Mouse (Mus musculus) heart, embryonic 13.5 days (tissue): Measurements from ENCODE around the gene Nipsnap3b. TPM values are rescaled to one million over a fixed set of nuclear protein-coding genes. Genes with fewer than 3 reads are reported as not detected.

ENCODE experiments used
- ATAC-seq: fragments of 200-750 bp; cut with Nextera tagmentation; 2 replicates; pipeline ENCODE4 v1.8.0; 2017; ENCODE audit warnings: moderate TSS enrichment; ENCODE audit not compliant: insufficient number of reproducible peaks, low FRiP score, low TSS enrichment; ENCODE audit errors: extremely low read depth
- H3K27ac ChIP-seq: fragments of 300-500 bp; sonication (generic); replicated peaks from 2 replicates; pipeline ENCODE4 v1.5.1; 2015; ENCODE audit warnings: moderate library complexity, mild to moderate bottlenecking, inconsistent platforms
- H3K27me3 ChIP-seq: fragments of 300-500 bp; sonication (generic); replicated peaks from 2 replicates; pipeline ENCODE4 v1.6.1; 2015; ENCODE audit warnings: mild to moderate bottlenecking, inconsistent platforms
- H3K36me3 ChIP-seq: fragments of 300-500 bp; sonication (generic); 2 replicates; pipeline ENCODE4 v1.6.1; 2015; ENCODE audit warnings: mild to moderate bottlenecking, inconsistent platforms
- H3K4me1 ChIP-seq: fragments of 300-500 bp; sonication (generic); 2 replicates; pipeline ENCODE4 v1.6.1; 2015; ENCODE audit warnings: inconsistent platforms
- H3K4me2 ChIP-seq: fragments of 300-500 bp; sonication (generic); 2 replicates; pipeline ENCODE4 v1.6.1; 2015; ENCODE audit warnings: inconsistent platforms, mild to moderate bottlenecking, moderate library complexity
- H3K4me3 ChIP-seq: fragments of 300-500 bp; sonication (generic); 2 replicates; pipeline ENCODE4 v1.5.1; 2015; ENCODE audit warnings: moderate library complexity, mild to moderate bottlenecking, inconsistent platforms
- H3K9ac ChIP-seq: fragments of 300-500 bp; sonication (generic); 2 replicates; pipeline ENCODE4 v1.6.1; 2015; ENCODE audit warnings: inconsistent platforms, mild to moderate bottlenecking, moderate library complexity
- H3K9me3 ChIP-seq: fragments of 300-500 bp; sonication (generic); 2 replicates; pipeline ENCODE4 v1.6.1; 2016; ENCODE audit warnings: inconsistent platforms
- WGBS: fragments of 180-500 bp; shearing (Covaris S2); methylation state at CpG from one replicate; pipeline ENCODE4 v1.1.7; 2015; ENCODE audit warnings: mixed read lengths; 5-methylcytosine and 5-hydroxymethylcytosine counted together
- polyA plus RNA-seq: library from polyadenylated mRNA; unstranded; fragments of >200 nt; fragmentation: Nextera tagmentation; extraction: Ambion mirVana; gene quantifications from 2 replicates; pipeline ENCODE4 v1.2.1, GENCODE M21; 2015

The Nipsnap3b gene
- polyA plus RNA-seq: 78.3 and 81.8 TPM in 2 replicates

DNA sequence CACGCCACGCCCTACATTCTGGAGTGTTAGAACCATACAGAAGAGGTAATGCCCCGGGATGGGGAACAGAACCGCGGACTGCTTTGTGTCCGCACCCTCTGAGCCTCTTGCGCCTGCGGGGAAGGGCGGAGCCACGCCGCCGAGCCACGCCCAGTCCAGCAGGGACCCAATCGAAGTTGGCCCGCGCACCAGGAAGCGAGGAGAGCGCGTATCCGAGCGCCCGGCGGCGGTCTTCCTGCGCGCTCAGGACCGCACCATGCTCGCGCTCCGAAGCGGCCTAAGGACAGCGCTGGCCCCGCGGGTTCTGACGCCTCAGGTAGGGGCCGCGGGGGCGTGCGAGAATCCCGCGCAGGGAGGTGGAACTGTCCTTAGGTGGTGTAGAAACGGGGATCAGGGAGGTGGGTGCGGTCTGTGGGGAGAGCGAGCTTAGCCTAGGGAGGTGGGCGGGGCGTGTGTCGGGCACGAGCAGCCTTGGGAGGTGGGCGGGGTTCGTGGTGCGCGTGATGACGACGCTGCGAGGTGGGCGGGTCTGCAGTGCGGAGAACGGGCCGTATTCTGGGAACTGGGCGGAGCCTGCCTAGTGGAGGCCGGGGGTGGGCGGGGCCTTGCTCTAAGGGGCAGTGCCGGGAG is at the start of gene Nipsnap3b:
Gene Nipsnap3b, plus strand, starts transcription at position 149 of the 630 bp plus-strand sequence.
- peak within 1 kb of the TSS; percentile 85 for H3K4me3 ChIP-seq
- peaks cover 24% of the 10 kb centered on the region for H3K36me3 ChIP-seq
- H3K27me3 ChIP-seq: no peaks in the 10 kb centered on the region
- WGBS: under 1% methylated on average over 63 of the region's 63 CpGs
- ATAC-seq: peak; percentile 94
- peaks cover 5% of the 10 kb centered on the region; the same call in 1 of the 2 replicates for H3K4me1 ChIP-seq
- peak within 1 kb of the TSS; percentile 90 for H3K9ac ChIP-seq
- peak within 1 kb of the TSS; percentile 78 for H3K4me2 ChIP-seq
- H3K9me3 ChIP-seq: peaks cover 13% of the 10 kb centered on the region
- H3K27ac ChIP-seq: peak within 1 kb of the TSS; percentile 86

DNA sequence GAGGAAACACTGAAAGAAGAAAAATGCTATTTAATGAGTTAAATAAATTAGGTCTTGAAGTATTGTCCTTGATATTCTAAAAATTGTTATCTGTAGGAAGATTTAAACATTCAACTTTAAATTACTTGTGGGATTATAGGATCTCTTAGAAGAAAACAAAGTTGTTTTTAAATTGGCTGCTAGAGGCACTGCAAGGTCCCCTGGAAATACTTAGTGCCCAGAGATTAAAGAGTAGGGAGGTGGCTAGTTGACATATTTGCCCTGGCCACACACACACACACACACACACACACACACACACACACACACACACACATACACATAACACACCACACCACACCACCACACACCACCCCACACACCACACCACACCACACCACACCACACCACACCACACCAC is 47.4 kb upstream of the Nipsnap3b start, which contains the start of gene Olfr270:
Gene Olfr270, plus strand, starts transcription at position 301 of the 400 bp plus-strand sequence.
- H3K4me3 ChIP-seq: no peak within 1 kb of the TSS
- no peaks in the 10 kb centered on the region for H3K36me3 ChIP-seq
- no peaks in the 10 kb centered on the region for H3K4me1 ChIP-seq
- no peaks in the 10 kb centered on the region for H3K9me3 ChIP-seq
- H3K27ac ChIP-seq: no peak within 1 kb of the TSS
- H3K27me3 ChIP-seq: no peaks in the 10 kb centered on the region
- no peak within 1 kb of the TSS for H3K4me2 ChIP-seq
- no peak for ATAC-seq
- no peak within 1 kb of the TSS for H3K9ac ChIP-seq

DNA sequence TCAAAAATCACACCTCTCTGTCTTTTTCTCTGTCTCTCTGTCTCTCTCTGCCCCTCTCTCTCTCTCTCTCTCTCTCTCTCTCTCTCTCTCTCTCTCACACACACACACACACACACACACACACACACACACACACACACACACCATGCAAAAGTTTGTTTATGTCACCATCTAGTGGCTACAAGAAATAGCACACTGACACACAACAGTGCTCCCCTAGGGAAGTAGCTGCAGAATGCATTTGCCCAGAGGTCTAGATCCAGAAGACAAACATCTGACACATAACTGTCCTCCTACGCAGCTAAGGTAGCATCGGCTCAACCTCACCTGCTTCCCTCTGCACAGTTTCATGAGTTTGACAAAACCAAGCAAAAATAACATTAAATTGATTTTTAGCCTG is 26.5 kb upstream of the Nipsnap3b start:
- Histone ChIP-seq H3K9ac (no peak overlapping the region), H3K4me2 (no peak overlapping the region), H3K9me3 (0 out of 2 replicates have a peak, but pooled peaks cover under 1% of the 10 kb centered on the region), H3K27me3 (no peaks in the 10 kb centered on the region), H3K4me3 (no peak overlapping the region), H3K4me1 (0 out of 2 replicates have a peak, but pooled peaks cover 6% of the 10 kb centered on the region), H3K27ac (no peak overlapping the region), H3K36me3 (no peaks in the 10 kb centered on the region)
- 65% methylated on average over 2 of the region's 2 CpGs for WGBS
- ATAC-seq: no peak

DNA sequence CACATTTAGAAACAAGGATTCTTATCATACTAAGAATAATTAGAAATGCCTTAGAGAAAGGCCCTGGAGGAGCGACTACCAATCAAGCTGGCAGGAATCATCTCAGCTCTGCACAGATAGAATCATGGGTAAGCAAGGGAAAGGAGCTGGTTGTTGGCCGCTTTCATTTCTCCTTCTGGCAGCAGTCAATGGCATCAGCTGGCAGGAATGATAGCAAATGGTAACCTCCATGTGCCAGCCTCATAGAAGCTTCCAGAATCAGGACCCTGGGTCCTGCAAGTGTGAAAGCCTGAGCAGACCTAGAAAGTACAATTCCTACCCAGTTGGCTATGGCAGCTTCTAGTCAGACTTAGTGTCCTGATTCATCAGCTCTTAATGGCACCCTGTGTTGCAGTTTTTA is 25.4 kb upstream of the Nipsnap3b start:
- no peak for ATAC-seq
- Histone ChIP-seq H3K4me1 (0 out of 2 replicates have a peak, but pooled peaks cover 6% of the 10 kb centered on the region), H3K4me3 (no peak overlapping the region), H3K27ac (no peak overlapping the region), H3K4me2 (no peak overlapping the region), H3K36me3 (no peaks in the 10 kb centered on the region), H3K9ac (no peak overlapping the region), H3K9me3 (0 out of 2 replicates have a peak, but pooled peaks cover 5% of the 10 kb centered on the region), H3K27me3 (no peaks in the 10 kb centered on the region)
- 67% methylated on average over 2 of the region's 2 CpGs for WGBS

- Histone ChIP-seq H3K27ac (no peak within 1 kb of the TSS), H3K4me3 (peak within 1 kb of the TSS; percentile 31), H3K36me3 (no peaks in the 10 kb centered on the region), H3K9me3 (0 out of 2 replicates have a peak, but pooled peaks cover 5% of the 10 kb centered on the region), H3K9ac (0 out of 2 replicates have a peak within 1 kb of the TSS, but pooled peaks have one; percentile 20), H3K4me1 (0 out of 2 replicates have a peak, but pooled peaks cover 6% of the 10 kb centered on the region), H3K4me2 (peak within 1 kb of the TSS; percentile 61), H3K27me3 (no peaks in the 10 kb centered on the region)
- 24% methylated on average over 12 of the region's 12 CpGs for WGBS
- no peak for ATAC-seq
Measured at GRCm38 (mm10) chr4:52989248-52989647, 22.4 kb upstream of the Nipsnap3b start, which contains the start of gene Nipsnap3a. Gene Nipsnap3a (plus strand): TSS chr4:52989272.

- H3K9me3 ChIP-seq: no peaks in the 10 kb centered on the region
- H3K4me1 ChIP-seq: peaks cover 3% of the 10 kb centered on the region; the same call in 1 of the 2 replicates
- H3K27ac ChIP-seq: no peak overlapping the region
- H3K36me3 ChIP-seq: no peaks in the 10 kb centered on the region
- no peak overlapping the region for H3K4me3 ChIP-seq
- WGBS: 89% methylated on average over 6 of the region's 6 CpGs
- H3K9ac ChIP-seq: no peak overlapping the region
- ATAC-seq: no peak
- H3K27me3 ChIP-seq: no peaks in the 10 kb centered on the region
- H3K4me2 ChIP-seq: no peak overlapping the region
Measured at GRCm38 (mm10) chr4:52999449-52999848, 12.2 kb upstream of the Nipsnap3b start.

DNA sequence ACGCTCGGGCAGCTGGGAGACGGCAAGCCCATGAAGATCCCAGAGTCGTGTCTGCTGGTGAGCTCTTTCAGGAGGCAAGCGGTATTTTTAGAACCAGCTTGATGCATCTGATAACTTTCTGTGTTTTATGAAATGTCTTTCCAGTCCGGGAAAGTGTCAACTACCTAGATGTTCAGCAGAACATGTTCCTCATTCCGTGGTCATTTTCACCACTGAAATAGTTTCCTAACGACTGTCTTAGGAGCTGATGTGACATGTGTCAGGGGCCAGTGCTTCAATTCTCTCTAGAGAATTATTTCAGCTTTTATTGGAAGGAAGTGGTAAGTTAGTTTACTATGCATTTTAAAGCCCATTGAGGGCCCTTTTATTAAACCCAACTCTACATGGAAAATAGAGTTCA is 11.5 kb upstream of the Nipsnap3b start:
- no peaks in the 10 kb centered on the region for H3K36me3 ChIP-seq
- no peak overlapping the region for H3K9ac ChIP-seq
- H3K4me1 ChIP-seq: peaks cover 3% of the 10 kb centered on the region; the same call in 1 of the 2 replicates
- H3K27me3 ChIP-seq: no peaks in the 10 kb centered on the region
- ATAC-seq: no peak
- peak overlapping the region; percentile 33 for H3K4me2 ChIP-seq
- WGBS: 32% methylated on average over 8 of the region's 8 CpGs
- H3K9me3 ChIP-seq: no peaks in the 10 kb centered on the region
- H3K4me3 ChIP-seq: no peak overlapping the region
- no peak overlapping the region for H3K27ac ChIP-seq

GRCm38 (mm10) chr4:53009183-53009582 is 2.5 kb upstream of the Nipsnap3b start:
- Histone ChIP-seq H3K4me2 (no peak overlapping the region), H3K36me3 (peaks cover 4% of the 10 kb centered on the region), H3K4me1 (peaks cover 5% of the 10 kb centered on the region; the same call in 1 of the 2 replicates), H3K4me3 (no peak overlapping the region), H3K9me3 (no peaks in the 10 kb centered on the region), H3K9ac (no peak overlapping the region), H3K27ac (no peak overlapping the region), H3K27me3 (no peaks in the 10 kb centered on the region)
- ATAC-seq: no peak
- WGBS: 61% methylated on average over 4 of the region's 4 CpGs

- no peaks in the 10 kb centered on the region for H3K9me3 ChIP-seq
- WGBS: 89% methylated on average over 4 of the region's 4 CpGs
- H3K4me1 ChIP-seq: peaks cover 5% of the 10 kb centered on the region; the same call in 1 of the 2 replicates
- H3K4me3 ChIP-seq: no peak overlapping the region
- H3K4me2 ChIP-seq: no peak overlapping the region
- no peak overlapping the region for H3K27ac ChIP-seq
- no peaks in the 10 kb centered on the region for H3K27me3 ChIP-seq
- ATAC-seq: no peak
- H3K9ac ChIP-seq: no peak overlapping the region
- H3K36me3 ChIP-seq: peaks cover 7% of the 10 kb centered on the region
Measured at GRCm38 (mm10) chr4:53009871-53010270, 1.8 kb upstream of the Nipsnap3b start.

DNA sequence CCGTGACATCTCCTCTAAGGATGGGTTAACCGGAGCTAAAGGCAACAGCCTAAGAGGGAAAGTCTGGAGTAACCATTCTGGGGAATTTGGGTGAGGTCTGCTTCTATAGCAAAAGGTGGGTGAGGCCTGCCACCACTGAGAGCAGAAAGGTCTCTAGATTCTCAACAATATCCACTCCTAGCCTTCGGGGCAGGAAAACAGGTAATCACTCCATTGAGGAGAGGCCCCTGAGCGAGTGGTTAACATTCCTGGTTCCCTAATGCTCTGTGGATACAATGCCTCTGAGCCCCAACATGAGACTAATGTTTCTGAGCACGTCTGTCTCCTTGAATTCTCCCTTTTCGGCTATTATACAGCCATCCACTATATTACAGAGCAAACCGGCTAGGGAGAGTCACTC is 2.7 kb downstream of the Nipsnap3b start:
- H3K9me3 ChIP-seq: peaks cover 18% of the 10 kb centered on the region

GRCm38 (mm10) chr4:53015024-53015423 is 3.3 kb downstream of the Nipsnap3b start:
- H3K9me3 ChIP-seq: peaks cover 18% of the 10 kb centered on the region
- H3K4me2 ChIP-seq: no peak overlapping the region
- no peaks in the 10 kb centered on the region for H3K27me3 ChIP-seq
- 89% methylated on average over 3 of the region's 3 CpGs for WGBS
- no peak overlapping the region for H3K4me3 ChIP-seq
- peaks cover 5% of the 10 kb centered on the region; the same call in 1 of the 2 replicates for H3K4me1 ChIP-seq
- no peak overlapping the region for H3K9ac ChIP-seq
- H3K36me3 ChIP-seq: peaks cover 51% of the 10 kb centered on the region
- ATAC-seq: no peak
- no peak overlapping the region for H3K27ac ChIP-seq

More for the DNA sequence above, 2.7 kb downstream of the Nipsnap3b start:
- H3K36me3 ChIP-seq: peaks cover 45% of the 10 kb centered on the region
- no peak for ATAC-seq
- WGBS: 89% methylated on average over 7 of the region's 7 CpGs
- no peak overlapping the region for H3K27ac ChIP-seq
- H3K9ac ChIP-seq: no peak overlapping the region
- H3K4me1 ChIP-seq: peaks cover 5% of the 10 kb centered on the region; the same call in 1 of the 2 replicates
- H3K27me3 ChIP-seq: no peaks in the 10 kb centered on the region
- no peak overlapping the region for H3K4me2 ChIP-seq
- no peak overlapping the region for H3K4me3 ChIP-seq
